ENCODE assay signal across 25 mouse cellular contexts in the genomic region with DNA sequence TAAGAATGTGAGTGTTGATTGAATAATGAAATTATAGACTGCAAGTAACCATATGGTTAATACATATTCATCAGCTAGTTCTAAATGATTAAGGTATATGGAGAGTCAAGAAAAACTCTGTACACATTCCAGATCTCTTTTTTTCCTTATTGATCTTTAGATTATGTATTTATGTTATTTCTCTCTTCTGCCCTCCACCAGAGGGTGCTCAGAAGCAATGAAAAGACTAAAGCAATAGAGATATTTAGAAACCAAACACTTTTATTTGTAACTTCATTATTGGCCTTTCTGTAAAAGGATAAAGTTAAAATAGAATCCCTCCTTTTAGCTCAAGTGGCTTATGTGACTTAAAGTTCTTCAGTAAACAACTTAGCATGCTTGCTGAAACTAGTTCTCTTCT.
DNase-seq lines count a peak whose midpoint lies in the region; ATAC-seq and TF ChIP-seq lines count a peak whose summit lies in the region.
"Had no signal": no experiment of that assay in that cellular context is flagged by ENCODE, and none has a peak within 500 bp of the region (broad histone marks: within the 10 kb centered on the region; RNA-seq: fewer than 3 reads in every experiment).

No protein-coding gene starts in this region.

- no peak overlapping the region for H3K9ac ChIP-seq in heart, postnatal 0 days (replicated peaks; ENCODE audit: low read depth, low read length)
- no peak overlapping the region for H3K9ac ChIP-seq in CH12.LX (ENCODE audit: insufficient read depth, low read depth)
- H3K9ac ChIP-seq: forebrain, embryonic 13.5 days; forebrain, postnatal 0 days; heart, embryonic 15.5 days had no signal

- DNase-seq in heart, postnatal 0 days (ENCODE audit: low spot score), result no peak
- DNase-seq in heart, adult 9 months (ENCODE audit: low spot score in 2 of 2), result no peak
- no peak for DNase-seq in layer of hippocampus, adult 2 months (ENCODE audit: low spot score in 2 of 2)
- DNase-seq in layer of hippocampus, adult 9-10 months (ENCODE audit: low spot score), result no peak
- DNase-seq in 416B (ENCODE audit: low read depth), result peak; percentile 19
- no peak for DNase-seq in CH12.LX (ENCODE audit: extremely low read depth)
- DNase-seq in right cerebral cortex, postnatal 4 days, result no peak
- no peak for DNase-seq in urinary bladder, adult 18-20 months (ENCODE audit: low spot score in 2 of 2)
- DNase-seq: adrenal gland, adult 2 months; adrenal gland, postnatal 25 days; B cell, adult 2 months; cerebellum, adult 18-20 months; cerebellum, postnatal 10 days; forebrain, postnatal 0 days; gastrocnemius, postnatal 36 days; heart, adult 11 months; heart, postnatal 36 days had no signal

- no peaks in the 10 kb centered on the region for H3K36me3 ChIP-seq in heart, postnatal 0 days (replicated peaks; ENCODE audit: control insufficient read depth, insufficient read depth, low read length)
- H3K36me3 ChIP-seq in CH12.LX (replicated peaks in 1 of 2; ENCODE audit: control insufficient read depth in 1 of 2, insufficient read depth in 1 of 2, low read length in 1 of 2), result peaks cover 0 to 2% of the 10 kb centered on the region in 2 experiments
- H3K36me3 ChIP-seq: embryonic facial prominence, embryonic 10.5 days; heart, embryonic 15.5 days had no signal

- peak; percentile 39 for TF ChIP-seq RAD21 in CH12.LX (IDR thresholded peaks at IDR 0.05; ENCODE audit: low read depth, low read length)

- H3K4me2 ChIP-seq in heart, postnatal 0 days (ENCODE audit: low read depth, low read length), result no peak overlapping the region
- H3K4me2 ChIP-seq in CH12.LX (ENCODE audit: insufficient read depth, low read depth, poor library complexity, severe bottlenecking), result no peak overlapping the region
- H3K4me2 ChIP-seq: forebrain, embryonic 13.5 days; heart, embryonic 11.5 days; heart, embryonic 15.5 days had no signal

- dilution Hi-C loops in CH12.LX (cut with MboI; ENCODE audit: extremely low pct_ligation_motif_present, extremely low pct_unique_long_range_greater_than_20kb, low sequenced_read_pairs), result no loop called here

- H3K4me3 ChIP-seq in heart, postnatal 0 days (ENCODE audit: low read depth, low read length), result no peak overlapping the region
- H3K4me3 ChIP-seq in layer of hippocampus, adult 2 months, result no peak overlapping the region
- no peak overlapping the region for H3K4me3 ChIP-seq in CH12.LX (replicated peaks in 1 of 3; ENCODE audit: low read depth in 2 of 3, low read length in 2 of 3, poor library complexity in 1 of 3)
- H3K4me3 ChIP-seq: embryonic facial prominence, embryonic 10.5 days; forebrain, embryonic 13.5 days; heart, embryonic 15.5 days had no signal

- no peak for TF ChIP-seq EP300 in heart, postnatal 0 days (IDR thresholded peaks at IDR 0.05; ENCODE audit: low read depth)
- no peak for TF ChIP-seq EP300 in CH12.LX (IDR thresholded peaks at IDR 0.05; ENCODE audit: low read length)

- peak; percentile 17; the same call in 1 of the 2 replicates for TF ChIP-seq CTCF in heart, postnatal 0 days (IDR thresholded peaks at IDR 0.05; ENCODE audit: low read depth)
- TF ChIP-seq CTCF in layer of hippocampus, adult 2 months (conservative IDR thresholded peaks at IDR 0.05), result peak; percentile 72
- peak in 1 of 2 experiments; percentile 50; a peak in 2 of 4 replicates for TF ChIP-seq CTCF in CH12.LX (conservative IDR thresholded peaks at IDR 0.05 in 1 of 2, IDR thresholded peaks at IDR 0.05 in 1 of 2; ENCODE audit: low read depth in 2 of 2, low read length in 2 of 2)

- TF ChIP-seq POLR2A in CH12.LX (IDR thresholded peaks at IDR 0.05; ENCODE audit: low read depth, low read length), result no peak

- H3K79me2 ChIP-seq in CH12.LX (replicated peaks; ENCODE audit: control insufficient read depth, extremely low read depth, insufficient read depth, poor library complexity, severe bottlenecking), result no peaks in the 10 kb centered on the region

- H3K27ac ChIP-seq in heart, postnatal 0 days (ENCODE audit: low read depth), result no peak overlapping the region
- H3K27ac ChIP-seq in layer of hippocampus, adult 2 months, result no peak overlapping the region
- H3K27ac ChIP-seq in CH12.LX (ENCODE audit: insufficient read depth, low read depth), result no peak overlapping the region
- H3K27ac ChIP-seq: embryonic facial prominence, embryonic 10.5 days; forebrain, embryonic 13.5 days; heart, embryonic 15.5 days had no signal

- in situ Hi-C loops in CH12.LX (cut with MboI; ENCODE audit: low pct_ligation_motif_present, low pct_unique_long_range_greater_than_20kb, low sequenced_read_pairs), result no loop called here

- H3K27me3 ChIP-seq in heart, postnatal 0 days (ENCODE audit: control insufficient read depth, insufficient read depth, low read length), result no peaks in the 10 kb centered on the region
- H3K27me3 ChIP-seq in CH12.LX (replicated peaks), result no peaks in the 10 kb centered on the region
- H3K27me3 ChIP-seq: forebrain, embryonic 13.5 days; heart, embryonic 15.5 days; Patski had no signal

- H3K9me3 ChIP-seq in heart, postnatal 0 days (replicated peaks; ENCODE audit: control insufficient read depth, low read length), result no peaks in the 10 kb centered on the region
- no peaks in the 10 kb centered on the region for H3K9me3 ChIP-seq in CH12.LX (replicated peaks; ENCODE audit: low read length)
- H3K9me3 ChIP-seq: embryonic facial prominence, embryonic 10.5 days; forebrain, embryonic 13.5 days; heart, embryonic 15.5 days had no signal

- ATAC-seq in heart, postnatal 0 days (ENCODE audit: insufficient read depth, low read depth), result no peak
- ATAC-seq: activated CD4-positive, CD25-positive, alpha-beta regulatory T cell, adult 4 months; CD4-positive, CD25-positive, alpha-beta regulatory T cell, adult 4 months; forebrain, embryonic 13.5 days; forebrain, postnatal 0 days; hindbrain, embryonic 16.5 days; Patski had no signal

- no peaks in the 10 kb centered on the region for H3K4me1 ChIP-seq in heart, postnatal 0 days (ENCODE audit: control insufficient read depth, insufficient read depth)
- peaks cover 0 to 9% of the 10 kb centered on the region in 2 experiments; a peak in 2 of 4 replicates for H3K4me1 ChIP-seq in CH12.LX (ENCODE audit: control insufficient read depth in 1 of 2, insufficient read depth in 2 of 2)
- H3K4me1 ChIP-seq: heart, embryonic 15.5 days had no signal

TF ChIP-seq in CH12.LX, 34 proteins besides CTCF, POLR2A, EP300 and RAD21:
- no peak for TF ChIP-seq TBP (conservative IDR thresholded peaks at IDR 0.05; ENCODE audit: low read depth, low read length)
- 0 out of 2 replicates have a peak, but pooled peaks have one; percentile 14 for TF ChIP-seq SMC3 (IDR thresholded peaks at IDR 0.05; ENCODE audit: low read depth, low read length)
